Mouse (Mus musculus): ENCODE measurements around the gene Spag9.

DNA sequence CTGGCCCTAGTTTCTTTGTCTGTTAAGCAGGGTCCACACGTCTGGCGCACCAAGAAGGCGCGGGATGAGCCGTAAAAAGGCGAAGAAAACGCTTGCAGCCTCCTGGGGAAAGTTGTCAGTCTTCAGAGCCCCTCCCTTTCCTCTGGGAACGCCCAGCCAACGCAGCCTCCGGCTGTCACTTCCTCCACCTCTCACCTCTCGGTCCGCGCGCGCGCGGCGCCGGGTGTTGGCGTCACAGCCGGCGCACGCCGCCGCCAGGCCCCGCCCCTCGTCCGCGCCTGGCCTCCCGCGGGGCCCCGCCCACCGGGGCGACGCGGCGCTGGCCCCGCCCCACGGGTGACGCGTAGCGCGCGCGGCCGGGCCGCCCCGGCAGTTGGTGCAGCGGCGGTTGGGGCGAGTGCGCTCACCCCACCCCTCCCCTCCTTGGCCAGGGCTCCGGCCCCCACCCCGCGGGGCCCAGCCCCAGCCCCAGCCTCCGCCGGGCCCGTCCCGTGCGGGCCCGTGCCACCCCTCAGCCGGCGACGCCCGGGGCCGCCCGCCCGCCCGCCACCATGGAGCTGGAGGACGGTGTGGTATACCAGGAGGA is at the start of gene Spag9:
- TF ChIP-seq CTCF (IDR thresholded peaks at IDR 0.05; ENCODE audit: low read depth, low read length) = no peak
- no peak for TF ChIP-seq POLR2A (IDR thresholded peaks at IDR 0.05; ENCODE audit: borderline replicate concordance, low read depth, low read length)

Data from bone marrow macrophage, adult 2 months (primary cell).